ENCODE assay signal across 11 mouse cellular contexts in the genomic region with DNA sequence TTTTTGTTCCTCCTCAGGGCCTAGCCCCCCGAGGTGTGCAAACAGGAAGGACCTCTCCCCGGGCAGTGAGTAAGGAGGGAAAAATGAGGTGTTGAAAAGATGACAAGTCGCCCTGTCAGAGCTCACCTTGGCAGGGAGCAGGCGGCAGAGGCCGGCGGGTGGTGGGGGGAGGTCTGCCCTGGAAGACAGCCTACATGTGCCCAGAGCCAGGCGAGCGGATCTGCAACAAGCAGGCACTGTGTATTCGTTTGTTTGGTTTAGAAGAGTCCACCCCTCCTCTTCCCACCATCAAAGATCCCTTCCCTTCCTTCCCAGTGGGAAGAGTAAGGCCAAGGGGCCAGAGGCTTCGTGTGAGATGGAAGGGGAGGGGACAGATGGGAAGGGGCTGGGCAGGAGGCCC. TPM values are rescaled to one million over a fixed set of nuclear protein-coding genes. Genes with fewer than 3 reads are reported as not detected.
DNase-seq lines count a peak whose midpoint lies in the region; ATAC-seq and TF ChIP-seq lines count a peak whose summit lies in the region.
"Had no signal": no experiment of that assay in that cellular context is flagged by ENCODE, and none has a peak within 500 bp of the region (broad histone marks: within the 10 kb centered on the region; RNA-seq: fewer than 3 reads in every experiment).

No protein-coding gene starts in this region.

- no peak overlapping the region for H3K9ac ChIP-seq in forebrain, postnatal 0 days
- H3K9ac ChIP-seq in limb, embryonic 11.5 days (ENCODE audit: low read length) = no peak overlapping the region

- H3K4me3 ChIP-seq in forebrain, embryonic 10.5 days = peak overlapping the region; percentile 38
- H3K4me3 ChIP-seq in forebrain, postnatal 0 days (ENCODE audit: low read depth, low read length) = no peak overlapping the region
- no peak overlapping the region for H3K4me3 ChIP-seq in testis, adult 2 months (ENCODE audit: control insufficient read depth, low read depth, low read length)
- H3K4me3 ChIP-seq in limb, embryonic 11.5 days (ENCODE audit: low read depth, low read length) = no peak overlapping the region

- H3K27ac ChIP-seq in forebrain, embryonic 10.5 days = peak overlapping the region; percentile 88
- H3K27ac ChIP-seq in forebrain, postnatal 0 days (ENCODE audit: low read depth, low read length) = no peak overlapping the region
- peak overlapping the region; percentile 7; the same call in 1 of the 2 replicates for H3K27ac ChIP-seq in testis, adult 2 months (ENCODE audit: control insufficient read depth, insufficient read depth, low read depth, low read length)
- no peak overlapping the region for H3K27ac ChIP-seq in limb, embryonic 11.5 days (replicated peaks; ENCODE audit: low read depth, low read length)

- no peak for DNase-seq in forebrain, embryonic 10.5 days (ENCODE audit: extremely low spot score, low spot score)
- no peak for DNase-seq in forebrain, postnatal 0 days
- no peak for DNase-seq in testis, postnatal 14 days (ENCODE audit: low spot score)
- peak; percentile 53 for DNase-seq in limb, embryonic 11.5 days (ENCODE audit: low spot score)
- peak; percentile 45 for DNase-seq in testis, postnatal 10 days (ENCODE audit: low spot score)
- no peak for DNase-seq in kidney, postnatal 10 days
- no peak for DNase-seq in T-cell, adult 2 months (ENCODE audit: low spot score)
- DNase-seq: lung, postnatal 36 days; spleen, adult 18-20 months had no signal

- no peaks in the 10 kb centered on the region for H3K36me3 ChIP-seq in forebrain, embryonic 10.5 days (replicated peaks)
- no peaks in the 10 kb centered on the region for H3K36me3 ChIP-seq in forebrain, postnatal 0 days (ENCODE audit: insufficient read depth)
- no peaks in the 10 kb centered on the region for H3K36me3 ChIP-seq in testis, adult 2 months (ENCODE audit: control insufficient read depth, insufficient read depth, low read length)
- H3K36me3 ChIP-seq in limb, embryonic 11.5 days (ENCODE audit: control insufficient read depth, insufficient read depth, low read length) = no peaks in the 10 kb centered on the region
- H3K36me3 ChIP-seq: G1E had no signal

- TF ChIP-seq POLR2A in testis, adult 2 months (IDR thresholded peaks at IDR 0.05; ENCODE audit: control insufficient read depth, low read depth, low read length) = no peak

- H3K27me3 ChIP-seq in forebrain, embryonic 10.5 days (ENCODE audit: poor library complexity, severe bottlenecking) = peaks cover 100% of the 10 kb centered on the region
- no peaks in the 10 kb centered on the region for H3K27me3 ChIP-seq in forebrain, postnatal 0 days (ENCODE audit: insufficient read depth, low read length)
- H3K27me3 ChIP-seq in testis, adult 2 months (ENCODE audit: control insufficient read depth, insufficient read depth, low read length) = no peaks in the 10 kb centered on the region
- H3K27me3 ChIP-seq in limb, embryonic 11.5 days (ENCODE audit: control insufficient read depth, insufficient read depth, low read length) = peaks cover 8% of the 10 kb centered on the region

- no peak for ATAC-seq in forebrain, postnatal 0 days
- ATAC-seq in limb, embryonic 11.5 days (ENCODE audit: insufficient number of reproducible peaks, low FRiP score, low TSS enrichment, low read depth) = peak; percentile 28; the same call in 1 of the 2 replicates

- WGBS in forebrain, embryonic 10.5 days = 16% methylated on average over 10 of the region's 10 CpGs
- 38% methylated on average over 10 of the region's 10 CpGs for WGBS in forebrain, postnatal 0 days
- 12% methylated on average over 9 of the region's 10 CpGs for WGBS in limb, embryonic 11.5 days

- H3K9me3 ChIP-seq in forebrain, embryonic 10.5 days = no peaks in the 10 kb centered on the region
- no peaks in the 10 kb centered on the region for H3K9me3 ChIP-seq in forebrain, postnatal 0 days (ENCODE audit: low read length)
- H3K9me3 ChIP-seq in limb, embryonic 11.5 days (ENCODE audit: control insufficient read depth, low read length) = no peaks in the 10 kb centered on the region
- H3K9me3 ChIP-seq: G1E had no signal

- H3K4me2 ChIP-seq in forebrain, postnatal 0 days (ENCODE audit: low read depth) = no peak overlapping the region
- H3K4me2 ChIP-seq in limb, embryonic 11.5 days (ENCODE audit: low read depth, severe bottlenecking) = no peak overlapping the region

- no peak for TF ChIP-seq CTCF in forebrain, postnatal 0 days (IDR thresholded peaks at IDR 0.05; ENCODE audit: low read depth)
- TF ChIP-seq CTCF in testis, adult 2 months (IDR thresholded peaks at IDR 0.05; ENCODE audit: control insufficient read depth, insufficient read depth, insufficient replicate concordance, low read depth, low read length) = no peak

- H3K4me1 ChIP-seq in forebrain, embryonic 10.5 days = peaks cover 67% of the 10 kb centered on the region
- H3K4me1 ChIP-seq in forebrain, postnatal 0 days (ENCODE audit: insufficient read depth) = no peaks in the 10 kb centered on the region
- peaks cover 8% of the 10 kb centered on the region; the same call in 1 of the 2 replicates for H3K4me1 ChIP-seq in testis, adult 2 months (ENCODE audit: control insufficient read depth, insufficient read depth, low read length)
- peaks cover 22% of the 10 kb centered on the region for H3K4me1 ChIP-seq in limb, embryonic 11.5 days (ENCODE audit: control insufficient read depth, insufficient read depth, low read length)

RNA-seq across cellular contexts. Expression of gene Pja1, which starts 14.7 kb away (rescaled TPM):
- 209 and 217 TPM in 2 replicates for polyA plus RNA-seq in forebrain, embryonic 10.5 days (2016; fragmentation: Nextera tagmentation; extraction: Ambion mirVana)
- 270 and 285 TPM in 2 replicates for total RNA-seq in forebrain, postnatal 0 days (2014; rRNA removed)
- 378 and 395 TPM in 2 replicates for polyA plus RNA-seq in forebrain, postnatal 0 days (2015; fragmentation: Nextera tagmentation; extraction: Ambion mirVana)
- 60.0 and 60.1 TPM in 2 replicates for polyA plus RNA-seq in testis, adult 2 months (2012; rRNA removed)
- polyA plus RNA-seq in limb, embryonic 11.5 days (2014; fragmentation: Nextera tagmentation; extraction: Ambion mirVana) = 165 and 177 TPM in 2 replicates

Comparison
In these comparisons a context has a peak if more than half of its experiments do, and no peak if none do; other contexts are left out.
1. DNase-seq: peak in limb, embryonic 11.5 days (single experiment) and testis, postnatal 10 days (single experiment); none in forebrain, embryonic 10.5 days (single experiment), forebrain, postnatal 0 days (single experiment), testis, postnatal 14 days (single experiment), kidney, postnatal 10 days (single experiment) and T-cell, adult 2 months (single experiment).
2. H3K27ac ChIP-seq: peak in forebrain, embryonic 10.5 days (single experiment) and testis, adult 2 months (single experiment); none in forebrain, postnatal 0 days (single experiment) and limb, embryonic 11.5 days (single experiment).